Comparison of ENCODE assay signal across 8 mouse cellular contexts in genomic region chr1:133039505-133039949, GRCm38 (mm10). TPM values are rescaled to one million over a fixed set of nuclear protein-coding genes. Genes with fewer than 3 reads are reported as not detected.
DNase-seq lines count a peak whose midpoint lies in the region; ATAC-seq and TF ChIP-seq lines count a peak whose summit lies in the region.

No protein-coding gene starts in this region.

- no peaks in the 10 kb centered on the region for H3K36me3 ChIP-seq in heart, adult 2 months (ENCODE audit: control insufficient read depth, insufficient read depth, low read length)
- H3K36me3 ChIP-seq in heart, embryonic 12.5 days = no peaks in the 10 kb centered on the region
- H3K36me3 ChIP-seq in embryonic facial prominence, embryonic 13.5 days = no peaks in the 10 kb centered on the region
- H3K36me3 ChIP-seq in hindbrain, embryonic 11.5 days (ENCODE audit: control insufficient read depth, insufficient read depth, low read length) = no peaks in the 10 kb centered on the region
- H3K36me3 ChIP-seq in limb, embryonic 10.5 days = no peaks in the 10 kb centered on the region
- no peaks in the 10 kb centered on the region for H3K36me3 ChIP-seq in midbrain, embryonic 13.5 days

- intact Hi-C loops in heart, adult 2 months (cut with DNase I) = loop anchor here (1.0 kb wide), 2 partner anchors 48 to 62 kb away; no protein-coding TSS in a partner anchor

- 15% methylated on average over 4 of the region's 4 CpGs for WGBS in heart, adult 2 months
- WGBS in heart, embryonic 12.5 days = 19% methylated on average over 4 of the region's 4 CpGs
- WGBS in embryonic facial prominence, embryonic 13.5 days = 17% methylated on average over 4 of the region's 4 CpGs
- 13% methylated on average over 4 of the region's 4 CpGs for WGBS in hindbrain, embryonic 11.5 days
- 20% methylated on average over 4 of the region's 4 CpGs for WGBS in limb, embryonic 10.5 days
- WGBS in midbrain, embryonic 13.5 days = 7% methylated on average over 4 of the region's 4 CpGs

- H3K4me1 ChIP-seq in heart, adult 2 months (ENCODE audit: control insufficient read depth, insufficient read depth, low read length) = peaks cover 1% of the 10 kb centered on the region; the same call in 1 of the 2 replicates
- H3K4me1 ChIP-seq in heart, embryonic 12.5 days (replicated peaks) = no peaks in the 10 kb centered on the region
- H3K4me1 ChIP-seq in embryonic facial prominence, embryonic 13.5 days = no peaks in the 10 kb centered on the region
- no peaks in the 10 kb centered on the region for H3K4me1 ChIP-seq in hindbrain, embryonic 11.5 days (replicated peaks; ENCODE audit: control insufficient read depth, insufficient read depth, low read length)
- H3K4me1 ChIP-seq in limb, embryonic 10.5 days = 0 out of 2 replicates have a peak, but pooled peaks cover 2% of the 10 kb centered on the region
- H3K4me1 ChIP-seq in midbrain, embryonic 13.5 days (replicated peaks) = no peaks in the 10 kb centered on the region

- H3K4me2 ChIP-seq in heart, embryonic 12.5 days = no peak overlapping the region
- H3K4me2 ChIP-seq in embryonic facial prominence, embryonic 13.5 days = no peak overlapping the region
- no peak overlapping the region for H3K4me2 ChIP-seq in hindbrain, embryonic 11.5 days (replicated peaks; ENCODE audit: low read depth, low read length)
- no peak overlapping the region for H3K4me2 ChIP-seq in midbrain, embryonic 13.5 days (replicated peaks)

- H3K4me3 ChIP-seq in heart, adult 2 months = no peak overlapping the region
- H3K4me3 ChIP-seq in heart, embryonic 12.5 days = no peak overlapping the region
- H3K4me3 ChIP-seq in embryonic facial prominence, embryonic 13.5 days = no peak overlapping the region
- no peak overlapping the region for H3K4me3 ChIP-seq in hindbrain, embryonic 11.5 days (ENCODE audit: low read depth, low read length)
- no peak overlapping the region for H3K4me3 ChIP-seq in limb, embryonic 10.5 days
- no peak overlapping the region for H3K4me3 ChIP-seq in midbrain, embryonic 13.5 days (replicated peaks)

- DNase-seq in heart, adult 2 months = peak in 1 of 2 experiments; percentile 48
- peak; percentile 84 for DNase-seq in hindbrain, embryonic 11.5 days (ENCODE audit: low spot score)
- peak; percentile 64 for DNase-seq in limb, embryonic 10.5 days (ENCODE audit: low spot score)
- DNase-seq in spleen, adult 18-20 months = peak; percentile 31 to 35

- H3K9ac ChIP-seq in heart, adult 2 months (ENCODE audit: low read depth, low read length) = no peak overlapping the region
- no peak overlapping the region for H3K9ac ChIP-seq in heart, embryonic 12.5 days
- H3K9ac ChIP-seq in embryonic facial prominence, embryonic 13.5 days = no peak overlapping the region
- no peak overlapping the region for H3K9ac ChIP-seq in hindbrain, embryonic 11.5 days (ENCODE audit: low read depth, low read length)
- H3K9ac ChIP-seq in midbrain, embryonic 13.5 days (replicated peaks) = no peak overlapping the region

- no peak for ATAC-seq in heart, embryonic 12.5 days (ENCODE audit: insufficient number of reproducible peaks, low FRiP score)
- peak; percentile 88 for ATAC-seq in activated CD4-positive, CD25-positive, alpha-beta regulatory T cell, adult 4 months
- 0 out of 2 replicates have a peak, but pooled peaks have one; percentile 35 for ATAC-seq in embryonic facial prominence, embryonic 13.5 days (ENCODE audit: insufficient number of reproducible peaks, insufficient read depth, low FRiP score, low TSS enrichment, low read depth)
- peak; percentile 78 for ATAC-seq in hindbrain, embryonic 11.5 days (ENCODE audit: low FRiP score)
- peak; percentile 90 for ATAC-seq in midbrain, embryonic 13.5 days

- no peak for TF ChIP-seq EP300 in heart, adult 2 months (IDR thresholded peaks at IDR 0.05; ENCODE audit: insufficient read depth, low read depth, low read length)

- H3K9me3 ChIP-seq in heart, embryonic 12.5 days (replicated peaks) = 0 out of 2 replicates have a peak, but pooled peaks cover 2% of the 10 kb centered on the region
- H3K9me3 ChIP-seq in embryonic facial prominence, embryonic 13.5 days = no peaks in the 10 kb centered on the region
- H3K9me3 ChIP-seq in hindbrain, embryonic 11.5 days (ENCODE audit: control insufficient read depth, low read length) = no peaks in the 10 kb centered on the region
- H3K9me3 ChIP-seq in limb, embryonic 10.5 days (replicated peaks) = no peaks in the 10 kb centered on the region
- H3K9me3 ChIP-seq in midbrain, embryonic 13.5 days = no peaks in the 10 kb centered on the region

- TF ChIP-seq CTCF in heart, adult 2 months (IDR thresholded peaks at IDR 0.05) = peak; percentile 88

- TF ChIP-seq POLR2A in heart, adult 2 months (IDR thresholded peaks at IDR 0.05; ENCODE audit: insufficient read depth, low read depth, low read length) = 0 out of 2 replicates have a peak, but pooled peaks have one; percentile 13

- H3K27ac ChIP-seq in heart, adult 2 months = no peak overlapping the region
- no peak overlapping the region for H3K27ac ChIP-seq in heart, embryonic 12.5 days (ENCODE audit: poor library complexity, severe bottlenecking)
- H3K27ac ChIP-seq in embryonic facial prominence, embryonic 13.5 days = no peak overlapping the region
- no peak overlapping the region for H3K27ac ChIP-seq in hindbrain, embryonic 11.5 days (ENCODE audit: low read depth, low read length)
- no peak overlapping the region for H3K27ac ChIP-seq in limb, embryonic 10.5 days
- 0 out of 2 replicates have a peak overlapping the region, but pooled peaks have one; percentile 3 for H3K27ac ChIP-seq in midbrain, embryonic 13.5 days

- H3K27me3 ChIP-seq in heart, adult 2 months (ENCODE audit: control insufficient read depth, insufficient read depth, low read length) = no peaks in the 10 kb centered on the region
- H3K27me3 ChIP-seq in heart, embryonic 12.5 days (replicated peaks) = no peaks in the 10 kb centered on the region
- no peaks in the 10 kb centered on the region for H3K27me3 ChIP-seq in embryonic facial prominence, embryonic 13.5 days
- H3K27me3 ChIP-seq in hindbrain, embryonic 11.5 days (ENCODE audit: control insufficient read depth, insufficient read depth, low read length) = no peaks in the 10 kb centered on the region
- peaks cover 4% of the 10 kb centered on the region for H3K27me3 ChIP-seq in limb, embryonic 10.5 days (ENCODE audit: low read depth, poor library complexity, severe bottlenecking)
- no peaks in the 10 kb centered on the region for H3K27me3 ChIP-seq in midbrain, embryonic 13.5 days

- H3K79me2 ChIP-seq in heart, adult 2 months (replicated peaks; ENCODE audit: control insufficient read depth, insufficient read depth, low read length) = no peaks in the 10 kb centered on the region

RNA-seq across cellular contexts. Expression of gene Pik3c2b, which starts 5.9 kb away (rescaled TPM):
- 10 to 100 TPM; 14.6 to 19.4 TPM for total RNA-seq in heart, adult 2 months (2021)
- polyA plus RNA-seq in heart, adult 2 months (2012; rRNA removed) = 19.9 and 22.0 TPM in 2 replicates
- 11.5 and 11.7 TPM in 2 replicates for polyA plus RNA-seq in heart, embryonic 12.5 days (2016; fragmentation: Nextera tagmentation; extraction: Ambion mirVana)
- polyA plus RNA-seq in activated CD4-positive, CD25-positive, alpha-beta regulatory T cell, adult 4 months (2017; shearing (Covaris generic)) = under 1 TPM; 0.66 to 0.68 TPM
- polyA plus RNA-seq in embryonic facial prominence, embryonic 13.5 days (2015; fragmentation: Nextera tagmentation; extraction: Ambion mirVana) = 7.4 and 7.9 TPM in 2 replicates
- polyA plus RNA-seq in hindbrain, embryonic 11.5 days (2014; fragmentation: Nextera tagmentation; extraction: Ambion mirVana) = 15.7 and 21.2 TPM in 2 replicates
- 6.1 and 7.4 TPM in 2 replicates for polyA plus RNA-seq in limb, embryonic 10.5 days (2016; fragmentation: Nextera tagmentation; extraction: Ambion mirVana)
- polyA plus RNA-seq in midbrain, embryonic 13.5 days (2015; fragmentation: Nextera tagmentation; extraction: Ambion mirVana) = 14.6 and 17.0 TPM in 2 replicates

RNA-seq across cellular contexts. Expression of gene Mdm4, which starts 9.2 kb away (rescaled TPM):
- 10 to 100 TPM; 23.7 to 25.9 TPM for total RNA-seq in heart, adult 2 months (2021)
- polyA plus RNA-seq in heart, adult 2 months (2012; rRNA removed) = 22.9 and 43.2 TPM in 2 replicates
- 31.3 and 35.5 TPM in 2 replicates for polyA plus RNA-seq in heart, embryonic 12.5 days (2016; fragmentation: Nextera tagmentation; extraction: Ambion mirVana)
- 100 to 1,000 TPM in 1 of 2 experiments, 10 to 100 TPM in 1; 84.8 to 102 TPM for polyA plus RNA-seq in activated CD4-positive, CD25-positive, alpha-beta regulatory T cell, adult 4 months (2017; shearing (Covaris generic))
- 41.9 and 46.5 TPM in 2 replicates for polyA plus RNA-seq in embryonic facial prominence, embryonic 13.5 days (2015; fragmentation: Nextera tagmentation; extraction: Ambion mirVana)
- polyA plus RNA-seq in hindbrain, embryonic 11.5 days (2014; fragmentation: Nextera tagmentation; extraction: Ambion mirVana) = 36.6 and 61.7 TPM in 2 replicates
- 35.0 and 43.4 TPM in 2 replicates for polyA plus RNA-seq in limb, embryonic 10.5 days (2016; fragmentation: Nextera tagmentation; extraction: Ambion mirVana)
- 42.3 and 46.1 TPM in 2 replicates for polyA plus RNA-seq in midbrain, embryonic 13.5 days (2015; fragmentation: Nextera tagmentation; extraction: Ambion mirVana)
